Mouse (Mus musculus) limb, embryonic 15.5 days (tissue): ENCODE data around the gene Bcar1. TPM values are rescaled to one million over a fixed set of nuclear protein-coding genes. Genes with fewer than 3 reads are reported as not detected.
A peak's percentile ranks its signal among the peaks of the same experiment; 100 is the strongest.

Experiments used
- ATAC-seq: fragments of 200-750 bp; cut with Nextera tagmentation; 2 replicates; pipeline ENCODE4 v1.8.0; 2017; ENCODE audit warnings: low read depth, moderate TSS enrichment; ENCODE audit not compliant: insufficient number of reproducible peaks, low FRiP score, low TSS enrichment
- H3K27ac ChIP-seq: fragments of 300-500 bp; sonication (generic); 2 replicates; pipeline ENCODE4 v1.5.1; 2015; ENCODE audit warnings: moderate library complexity, mild to moderate bottlenecking, inconsistent platforms
- H3K27me3 ChIP-seq: fragments of 300-500 bp; sonication (generic); 2 replicates; pipeline ENCODE4 v1.6.1; 2015; ENCODE audit warnings: inconsistent platforms
- H3K36me3 ChIP-seq: fragments of 300-500 bp; sonication (generic); 2 replicates; pipeline ENCODE4 v1.6.1; 2015; ENCODE audit warnings: inconsistent platforms
- H3K4me1 ChIP-seq: fragments of 300-500 bp; sonication (generic); 2 replicates; pipeline ENCODE4 v1.6.1; 2015; ENCODE audit warnings: inconsistent platforms
- H3K4me2 ChIP-seq: fragments of 300-500 bp; sonication (generic); 2 replicates; pipeline ENCODE4 v1.6.1; 2015; ENCODE audit warnings: mild to moderate bottlenecking, inconsistent platforms
- H3K4me3 ChIP-seq: fragments of 300-500 bp; sonication (generic); 2 replicates; pipeline ENCODE4 v1.5.1; 2015; ENCODE audit warnings: mild to moderate bottlenecking, inconsistent platforms
- H3K9ac ChIP-seq: fragments of 300-500 bp; sonication (generic); 2 replicates; pipeline ENCODE4 v1.6.1; 2015; ENCODE audit warnings: inconsistent platforms
- H3K9me3 ChIP-seq: fragments of 300-500 bp; sonication (generic); 2 replicates; pipeline ENCODE4 v1.6.1; 2016; ENCODE audit warnings: inconsistent platforms
- WGBS: fragments of 180-500 bp; shearing (Covaris S2); methylation state at CpG from one replicate; pipeline ENCODE4 v1.1.7; 2015; 5-methylcytosine and 5-hydroxymethylcytosine counted together
- polyA plus RNA-seq: library from polyadenylated mRNA; unstranded; fragments of >200 nt; fragmentation: Nextera tagmentation; extraction: Ambion mirVana; gene quantifications from 2 replicates; pipeline ENCODE4 v1.2.1, GENCODE M21; 2015

Gene Bcar1
- polyA plus RNA-seq, 1 experiment from 2014 or later = 35.4 TPM

DNA sequence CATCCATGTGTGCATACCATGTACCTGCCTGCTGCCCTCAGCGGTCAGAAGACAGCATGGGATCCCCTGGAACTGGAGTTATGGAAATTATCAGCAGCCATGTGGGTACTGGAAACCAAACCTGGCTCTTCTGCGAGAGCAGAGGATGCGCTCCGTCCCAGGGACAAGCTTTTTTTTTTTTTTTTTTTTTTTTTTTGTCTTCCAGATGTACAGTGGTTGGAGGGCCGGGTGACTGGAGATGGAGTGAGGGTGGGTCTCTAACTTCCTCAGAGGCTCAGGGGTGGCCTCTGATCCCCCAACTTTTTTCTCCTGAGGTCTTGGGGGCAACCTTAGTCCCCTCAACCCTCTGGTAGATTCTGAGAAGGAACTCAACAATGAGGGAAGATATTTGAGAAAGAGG, 1.5 kb upstream of the Bcar1 start:
- no peak overlapping the region for H3K9ac ChIP-seq
- peak overlapping the region; percentile 50; the same call in 1 of the 2 replicates for H3K4me2 ChIP-seq
- H3K9me3 ChIP-seq = no peaks in the 10 kb centered on the region
- H3K27ac ChIP-seq = peak overlapping the region; percentile 27; the same call in 1 of the 2 replicates
- H3K4me1 ChIP-seq = peaks cover 54% of the 10 kb centered on the region
- no peak for ATAC-seq
- H3K27me3 ChIP-seq = no peaks in the 10 kb centered on the region
- 0 out of 2 replicates have a peak overlapping the region, but pooled peaks have one; percentile 23 for H3K4me3 ChIP-seq
- WGBS = 64% methylated on average over 5 of the region's 5 CpGs
- 0 out of 2 replicates have a peak, but pooled peaks cover 2% of the 10 kb centered on the region for H3K36me3 ChIP-seq

DNA sequence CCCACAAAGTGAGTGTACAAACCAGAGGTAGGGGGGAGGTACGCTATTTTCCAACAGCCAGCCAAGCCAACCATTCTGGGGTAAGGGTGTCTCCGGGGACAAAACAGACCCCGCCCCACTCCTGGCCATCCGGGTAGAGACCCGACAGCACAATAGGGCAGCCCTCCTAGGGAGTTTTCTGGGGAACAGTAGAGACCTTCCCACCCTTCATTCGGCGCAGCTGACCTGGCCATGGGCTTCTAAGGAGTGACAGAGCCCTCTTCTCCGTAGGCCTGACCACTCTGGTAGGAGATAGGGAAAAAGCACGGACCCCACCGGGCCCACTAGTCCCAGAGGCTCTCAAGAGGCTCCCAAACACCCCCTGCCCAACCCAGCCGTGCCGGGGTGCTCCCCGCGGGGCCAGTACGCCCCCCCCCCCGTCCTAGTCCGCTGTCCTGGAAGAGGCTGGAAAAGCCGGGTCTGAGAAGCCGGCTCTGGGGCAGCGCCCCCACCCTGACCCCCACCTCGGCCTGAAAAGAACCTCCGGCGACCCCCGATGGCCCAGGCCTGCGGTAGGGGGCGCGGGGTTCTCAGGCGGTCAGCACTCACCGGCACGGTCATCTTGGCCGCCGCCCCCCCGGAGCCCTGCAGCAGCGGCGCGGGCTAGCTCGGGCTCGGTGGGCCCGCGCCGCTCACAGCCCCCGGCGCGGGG, 363 bp downstream of the Bcar1 start:
- peak overlapping the region; percentile 82 for H3K4me3 ChIP-seq
- H3K27ac ChIP-seq = peak overlapping the region; percentile 76
- H3K27me3 ChIP-seq = no peaks in the 10 kb centered on the region
- 0 out of 2 replicates have a peak, but pooled peaks cover 2% of the 10 kb centered on the region for H3K36me3 ChIP-seq
- H3K4me2 ChIP-seq = peak overlapping the region; percentile 73
- H3K4me1 ChIP-seq = peaks cover 69% of the 10 kb centered on the region
- no peaks in the 10 kb centered on the region for H3K9me3 ChIP-seq
- peak; percentile 9; the same call in 1 of the 2 replicates for ATAC-seq
- WGBS = 2% methylated on average over 40 of the region's 44 CpGs
- peak overlapping the region; percentile 87 for H3K9ac ChIP-seq

DNA sequence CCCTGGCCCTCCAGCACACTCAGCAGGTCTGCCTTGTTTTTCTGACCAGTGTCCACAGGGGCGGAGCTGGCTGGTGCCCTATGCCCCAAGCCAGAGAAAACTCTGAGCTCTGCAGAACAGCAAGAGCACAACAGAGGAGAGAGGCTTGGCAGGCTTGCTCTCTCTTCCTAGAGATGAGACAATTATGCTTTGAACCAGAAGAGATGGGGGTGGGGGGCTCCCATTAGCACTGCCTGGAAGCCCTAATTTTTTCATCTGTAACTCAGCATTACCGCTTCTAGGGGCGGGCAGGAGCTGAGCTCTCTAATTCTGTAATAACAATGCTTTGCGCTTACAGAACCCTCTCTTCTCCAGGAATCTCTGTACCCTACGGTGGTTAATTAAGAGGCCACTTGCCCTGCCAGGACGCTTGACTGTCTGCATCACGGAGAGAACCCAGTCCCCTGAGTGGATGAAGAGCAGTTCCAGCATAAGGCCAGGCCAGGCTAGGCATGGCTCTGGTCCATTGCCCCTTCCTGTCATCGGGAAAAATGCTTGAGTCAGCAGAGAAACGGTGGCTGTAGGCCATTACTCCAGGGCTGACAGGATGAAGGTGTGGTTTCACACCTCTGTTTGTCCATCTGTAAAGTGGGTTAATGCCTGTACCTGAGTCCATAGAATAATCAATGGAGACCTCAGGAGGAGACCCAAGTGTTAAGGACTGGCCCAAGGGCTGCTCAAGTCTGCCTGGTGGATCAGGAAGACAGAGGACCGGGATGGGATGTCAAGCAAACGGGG, 1.2 kb downstream of the Bcar1 start:
- peak overlapping the region; percentile 87; the same call in 1 of the 2 replicates for H3K9ac ChIP-seq
- no peaks in the 10 kb centered on the region for H3K27me3 ChIP-seq
- H3K27ac ChIP-seq = peak overlapping the region; percentile 76
- H3K4me3 ChIP-seq = peak overlapping the region; percentile 82
- H3K9me3 ChIP-seq = no peaks in the 10 kb centered on the region
- H3K4me1 ChIP-seq = peaks cover 69% of the 10 kb centered on the region
- 25% methylated on average over 11 of the region's 11 CpGs for WGBS
- H3K4me2 ChIP-seq = peak overlapping the region; percentile 73
- ATAC-seq = no peak
- H3K36me3 ChIP-seq = peaks cover 2% of the 10 kb centered on the region; the same call in 1 of the 2 replicates

DNA sequence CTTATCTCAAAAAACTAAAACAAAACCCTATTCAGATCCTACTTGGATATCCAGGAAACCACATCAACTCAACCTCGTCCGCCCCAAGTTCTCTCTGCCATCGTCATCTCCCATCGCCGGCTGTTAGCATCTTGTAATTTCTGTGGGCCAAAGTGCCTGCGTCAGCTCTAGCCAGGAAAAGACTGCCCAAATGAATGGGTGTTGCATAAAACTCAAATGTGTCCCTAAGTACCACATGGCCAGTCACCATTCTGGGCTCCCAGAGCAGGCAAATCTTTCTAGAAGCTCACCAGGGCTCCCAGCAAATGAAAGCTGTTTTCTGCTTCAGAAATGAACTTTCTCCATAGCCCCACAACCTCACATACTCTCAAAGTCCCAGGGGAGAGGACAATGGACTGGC, 2.1 kb downstream of the Bcar1 start:
- 72% methylated on average over 6 of the region's 6 CpGs for WGBS
- peak overlapping the region; percentile 82; the same call in 1 of the 2 replicates for H3K4me3 ChIP-seq
- ATAC-seq = no peak
- H3K4me2 ChIP-seq = peak overlapping the region; percentile 73; the same call in 1 of the 2 replicates
- H3K27ac ChIP-seq = peak overlapping the region; percentile 76
- peaks cover 2% of the 10 kb centered on the region; the same call in 1 of the 2 replicates for H3K36me3 ChIP-seq
- H3K9me3 ChIP-seq = no peaks in the 10 kb centered on the region
- peaks cover 75% of the 10 kb centered on the region for H3K4me1 ChIP-seq
- no peaks in the 10 kb centered on the region for H3K27me3 ChIP-seq
- H3K9ac ChIP-seq = no peak overlapping the region

DNA sequence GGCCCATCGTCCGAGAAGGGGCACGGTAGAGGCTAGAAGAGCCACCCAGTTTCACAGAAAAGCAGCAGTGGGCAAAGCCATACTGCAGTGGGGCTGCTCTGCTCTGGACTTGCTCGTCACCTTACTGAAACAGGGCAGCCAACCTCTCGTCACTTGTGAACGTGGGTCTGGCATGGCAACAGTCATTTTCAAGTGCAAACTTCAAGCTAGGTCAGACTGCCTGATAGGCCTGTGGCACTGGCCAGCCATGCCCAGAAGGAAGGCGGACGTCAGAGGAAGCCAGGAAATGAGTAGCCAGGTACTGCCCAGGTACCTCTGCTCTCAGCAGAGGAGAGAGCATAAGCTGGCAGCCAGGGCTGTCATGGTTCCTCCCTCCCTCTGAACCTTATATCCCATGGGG, 2.6 kb downstream of the Bcar1 start:
- H3K9me3 ChIP-seq = no peaks in the 10 kb centered on the region
- no peak overlapping the region for H3K9ac ChIP-seq
- whole genome bisulfite sequencing = 85% methylated on average over 8 of the region's 8 CpGs
- no peak overlapping the region for H3K4me2 ChIP-seq
- peaks cover 77% of the 10 kb centered on the region for H3K4me1 ChIP-seq
- H3K36me3 ChIP-seq = peaks cover 2% of the 10 kb centered on the region; the same call in 1 of the 2 replicates
- no peak for ATAC-seq
- no peak overlapping the region for H3K4me3 ChIP-seq
- H3K27me3 ChIP-seq = no peaks in the 10 kb centered on the region
- no peak overlapping the region for H3K27ac ChIP-seq

DNA sequence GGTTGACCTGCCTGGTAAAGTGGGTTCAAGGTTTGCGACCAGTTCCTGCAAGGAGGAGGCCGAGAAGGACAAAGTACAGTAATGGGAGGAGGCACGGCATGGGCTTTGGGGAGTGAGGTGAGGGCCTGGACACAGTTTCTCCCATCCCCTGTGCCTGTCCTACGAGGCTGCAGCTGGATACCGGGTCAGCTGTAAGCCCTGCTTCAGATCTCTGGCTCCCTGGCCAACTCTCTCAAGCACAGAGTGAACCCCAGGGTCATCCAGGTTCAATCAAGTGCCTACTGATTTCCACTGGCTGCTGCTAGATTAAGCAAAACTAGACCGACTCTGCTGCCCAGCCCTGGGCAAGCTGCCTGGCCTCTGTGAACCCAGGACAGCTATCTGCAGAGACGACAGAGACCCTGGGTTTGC, 3.3 kb downstream of the Bcar1 start:
- Histone ChIP-seq H3K4me1 (peaks cover 77% of the 10 kb centered on the region), H3K4me3 (no peak overlapping the region), H3K4me2 (no peak overlapping the region), H3K27ac (no peak overlapping the region), H3K27me3 (no peaks in the 10 kb centered on the region), H3K36me3 (peaks cover 2% of the 10 kb centered on the region; the same call in 1 of the 2 replicates), H3K9ac (no peak overlapping the region), H3K9me3 (no peaks in the 10 kb centered on the region)
- 71% methylated on average over 7 of the region's 7 CpGs for WGBS
- ATAC-seq = no peak

DNA sequence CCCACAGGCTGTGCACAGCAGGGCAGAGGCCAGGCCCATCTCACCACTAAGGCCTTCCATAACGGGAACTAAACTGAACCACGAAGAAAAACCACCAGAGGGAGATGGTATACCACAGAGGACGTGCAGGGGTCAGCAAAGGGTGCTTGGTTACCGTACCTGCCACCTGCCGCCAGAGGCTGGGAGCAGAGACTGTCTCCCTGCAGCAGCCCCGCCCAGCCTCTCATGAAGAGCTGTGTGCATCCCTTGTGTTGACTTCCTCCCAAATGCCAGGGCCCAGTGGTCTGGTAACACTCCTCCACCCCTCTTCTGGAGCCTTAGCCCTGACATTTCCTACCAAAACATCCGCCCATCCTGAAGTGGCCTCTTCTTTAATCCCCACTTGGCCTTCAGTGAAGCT, 4.0 kb downstream of the Bcar1 start:
- Histone ChIP-seq H3K27me3 (no peaks in the 10 kb centered on the region), H3K4me1 (peaks cover 79% of the 10 kb centered on the region), H3K4me3 (no peak overlapping the region), H3K27ac (no peak overlapping the region), H3K36me3 (peaks cover 2% of the 10 kb centered on the region; the same call in 1 of the 2 replicates), H3K9me3 (no peaks in the 10 kb centered on the region), H3K9ac (no peak overlapping the region), H3K4me2 (no peak overlapping the region)
- no peak for ATAC-seq
- WGBS = 53% methylated on average over 7 of the region's 7 CpGs

DNA sequence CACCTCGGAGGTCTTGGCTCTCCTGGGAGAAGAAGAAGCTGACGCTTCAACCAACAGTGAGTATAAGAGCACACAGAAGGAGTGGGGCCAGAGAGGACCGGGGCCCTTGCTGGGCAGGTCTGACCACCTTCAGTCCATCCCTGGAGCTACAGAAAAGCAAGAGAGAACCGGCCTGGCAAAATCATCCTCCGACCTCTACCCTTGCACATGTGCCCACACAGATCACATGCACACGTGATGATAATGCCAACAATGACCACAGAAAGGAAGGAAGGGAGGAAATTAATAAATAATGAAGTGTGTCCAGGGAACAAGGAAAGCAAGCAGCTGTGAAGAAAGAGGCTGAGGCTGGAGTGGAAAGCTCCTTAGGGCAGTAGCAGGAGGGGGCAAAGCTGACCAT, 4.7 kb downstream of the Bcar1 start:
- no peaks in the 10 kb centered on the region for H3K27me3 ChIP-seq
- no peaks in the 10 kb centered on the region for H3K9me3 ChIP-seq
- H3K4me2 ChIP-seq = no peak overlapping the region
- H3K27ac ChIP-seq = no peak overlapping the region
- H3K9ac ChIP-seq = no peak overlapping the region
- 67% methylated on average over 6 of the region's 6 CpGs for WGBS
- H3K36me3 ChIP-seq = peaks cover 2% of the 10 kb centered on the region; the same call in 1 of the 2 replicates
- ATAC-seq = no peak
- no peak overlapping the region for H3K4me3 ChIP-seq
- H3K4me1 ChIP-seq = peaks cover 79% of the 10 kb centered on the region

DNA sequence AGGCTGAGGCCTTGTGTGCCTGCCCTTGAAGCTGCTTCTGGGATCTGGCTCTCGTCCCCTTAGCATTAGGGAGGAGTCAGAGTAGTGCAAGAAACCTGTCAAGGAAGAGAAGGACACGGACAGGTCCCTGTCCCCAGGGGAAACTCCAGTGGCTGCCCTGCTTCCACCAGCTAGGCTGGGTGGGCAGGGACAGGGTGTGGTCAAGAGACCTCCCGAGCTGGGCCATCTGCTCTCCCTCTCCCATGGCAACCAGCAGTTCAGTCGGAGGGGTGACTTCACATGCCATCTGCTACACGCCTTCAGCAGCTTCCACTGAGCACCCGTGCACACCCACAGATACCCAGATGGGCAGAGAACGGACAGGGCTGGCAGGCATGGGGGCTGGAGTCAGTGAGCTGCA, 7.3 kb downstream of the Bcar1 start:
- no peak overlapping the region for H3K9ac ChIP-seq
- H3K36me3 ChIP-seq = peaks cover 2% of the 10 kb centered on the region; the same call in 1 of the 2 replicates
- ATAC-seq = no peak
- peaks cover 79% of the 10 kb centered on the region for H3K4me1 ChIP-seq
- no peak overlapping the region for H3K4me2 ChIP-seq
- no peaks in the 10 kb centered on the region for H3K27me3 ChIP-seq
- peak overlapping the region; percentile 47 for H3K27ac ChIP-seq
- H3K4me3 ChIP-seq = no peak overlapping the region
- H3K9me3 ChIP-seq = no peaks in the 10 kb centered on the region
- WGBS = 42% methylated on average over 7 of the region's 7 CpGs

DNA sequence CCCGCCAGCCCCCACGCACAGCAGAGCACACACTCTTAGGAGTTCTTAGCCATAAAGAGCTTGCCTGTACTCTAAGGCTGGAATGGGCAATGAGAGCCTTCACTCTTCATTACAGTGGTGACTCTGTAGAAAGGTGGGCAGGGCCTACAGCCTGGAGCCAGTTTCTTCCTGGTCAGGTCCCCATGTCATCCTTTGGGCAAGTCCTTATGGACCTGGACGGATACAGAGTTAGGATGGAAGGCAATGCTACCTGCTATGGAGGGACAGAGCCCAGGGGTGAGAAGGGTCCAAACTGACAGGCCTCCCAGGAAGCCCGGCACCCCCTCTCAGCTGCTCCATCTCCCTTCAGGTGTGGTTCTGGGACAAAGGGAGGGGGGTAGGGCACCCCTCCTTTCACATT, 7.8 kb downstream of the Bcar1 start:
- no peak overlapping the region for H3K9ac ChIP-seq
- WGBS = 71% methylated on average over 4 of the region's 4 CpGs

DNA sequence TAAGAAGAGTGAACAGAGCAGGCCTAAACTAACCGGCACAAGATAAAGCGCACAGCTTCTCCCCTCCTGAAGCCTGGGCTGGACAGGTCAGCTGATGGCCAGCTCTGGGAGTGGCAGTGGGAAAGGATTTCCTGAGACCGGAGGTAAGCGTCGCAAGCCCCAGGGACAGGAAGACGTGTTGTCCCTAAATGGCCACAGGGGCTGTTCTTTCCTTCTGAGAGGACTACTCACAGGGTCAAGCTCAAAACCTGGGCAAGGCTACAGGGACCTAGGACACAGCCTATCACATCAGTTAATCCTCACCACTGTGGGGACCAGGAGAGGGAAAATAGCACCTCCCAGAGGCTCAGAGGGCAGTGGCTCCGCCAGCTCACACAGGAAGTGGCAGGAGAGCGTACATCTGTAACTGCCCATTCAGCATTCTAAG, 8.3 kb downstream of the Bcar1 start:
- H3K27ac ChIP-seq = peak overlapping the region; percentile 19; the same call in 1 of the 2 replicates
- 58% methylated on average over 8 of the region's 8 CpGs for WGBS
- no peak overlapping the region for H3K4me2 ChIP-seq
- ATAC-seq = no peak
- no peaks in the 10 kb centered on the region for H3K9me3 ChIP-seq
- H3K27me3 ChIP-seq = no peaks in the 10 kb centered on the region
- H3K36me3 ChIP-seq = no peaks in the 10 kb centered on the region; the same call in 1 of the 2 replicates
- no peak overlapping the region for H3K9ac ChIP-seq
- no peak overlapping the region for H3K4me3 ChIP-seq
- H3K4me1 ChIP-seq = peaks cover 80% of the 10 kb centered on the region

More for the DNA sequence above, 7.8 kb downstream of the Bcar1 start:
- Histone ChIP-seq H3K9me3 (no peaks in the 10 kb centered on the region), H3K27ac (peak overlapping the region; percentile 47; the same call in 1 of the 2 replicates), H3K36me3 (no peaks in the 10 kb centered on the region; the same call in 1 of the 2 replicates), H3K4me3 (no peak overlapping the region), H3K4me2 (no peak overlapping the region), H3K27me3 (no peaks in the 10 kb centered on the region), H3K4me1 (peaks cover 79% of the 10 kb centered on the region)
- no peak for ATAC-seq
